Mouse (Mus musculus): ENCODE data around the gene Atg9b.

DNA sequence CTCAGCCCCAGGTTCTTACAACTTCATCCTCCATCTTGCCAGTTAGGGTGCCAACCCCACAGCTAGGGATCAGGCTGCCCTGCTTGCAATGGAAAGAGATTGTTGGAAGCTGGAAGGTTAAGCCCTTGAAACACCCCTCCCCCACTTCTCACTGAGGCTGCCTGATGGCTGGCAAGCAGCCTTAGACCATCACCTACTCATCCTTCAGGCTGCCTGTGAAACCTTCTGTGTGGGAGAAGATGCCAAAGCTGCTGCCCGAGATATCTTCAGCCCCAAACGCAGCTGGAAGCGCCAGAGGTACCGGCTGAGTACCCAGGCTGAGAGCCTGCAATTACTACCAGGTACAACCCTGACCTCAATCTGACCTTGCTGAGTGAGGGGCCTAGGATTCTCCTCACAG lies 12.4 kb downstream of the Atg9b start:
- TF ChIP-seq CTCF (IDR thresholded peaks at IDR 0.05; ENCODE audit: low read depth, low read length) (no peak), POLR2A (IDR thresholded peaks at IDR 0.05; ENCODE audit: borderline replicate concordance, low read depth, low read length) (no peak)
